Mouse (Mus musculus): ENCODE results near the gene Rxra.

Gene Rxra

GRCm38 (mm10) chr2:27702904-27703666 lies 26.8 kb downstream of the Rxra start:
- no peak for DNase-seq (ENCODE audit: low read depth)

GRCm38 (mm10) chr2:27703852-27704640 lies 27.8 kb downstream of the Rxra start:
- DNase-seq (ENCODE audit: low read depth): no peak

- no peak for DNase-seq (ENCODE audit: low read depth)
These were observed 28.4 kb downstream of the Rxra start for GRCm38 (mm10) chr2:27704641-27705040.

- DNase-seq (ENCODE audit: low read depth): peak; percentile 87
These were observed 34.7 kb downstream of the Rxra start for GRCm38 (mm10) chr2:27710871-27711382.

DNA sequence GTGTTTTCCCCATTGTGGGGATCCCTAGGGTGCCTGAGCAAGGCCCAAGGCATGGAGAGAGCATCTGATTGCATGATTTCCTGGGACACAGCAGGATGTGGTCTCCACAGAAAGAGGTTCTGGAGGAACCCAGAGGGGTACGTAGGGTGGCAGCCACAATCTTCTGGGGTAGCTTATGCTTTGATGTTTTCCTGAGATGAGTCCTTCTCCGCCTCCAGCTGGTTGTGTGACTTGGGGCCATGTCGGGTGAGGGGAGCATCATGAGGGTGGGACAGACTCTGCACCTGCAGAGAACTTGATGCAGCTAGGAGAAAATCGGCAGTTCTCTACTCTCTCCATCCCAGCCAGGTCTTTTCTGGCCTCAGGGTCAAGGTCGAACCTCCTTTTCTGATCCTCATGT lies 36.4 kb downstream of the Rxra start:
- DNase-seq (ENCODE audit: low read depth): no peak

- no peak for DNase-seq (ENCODE audit: low read depth)
These were observed 37.1 kb downstream of the Rxra start for GRCm38 (mm10) chr2:27713378-27713777.

DNA sequence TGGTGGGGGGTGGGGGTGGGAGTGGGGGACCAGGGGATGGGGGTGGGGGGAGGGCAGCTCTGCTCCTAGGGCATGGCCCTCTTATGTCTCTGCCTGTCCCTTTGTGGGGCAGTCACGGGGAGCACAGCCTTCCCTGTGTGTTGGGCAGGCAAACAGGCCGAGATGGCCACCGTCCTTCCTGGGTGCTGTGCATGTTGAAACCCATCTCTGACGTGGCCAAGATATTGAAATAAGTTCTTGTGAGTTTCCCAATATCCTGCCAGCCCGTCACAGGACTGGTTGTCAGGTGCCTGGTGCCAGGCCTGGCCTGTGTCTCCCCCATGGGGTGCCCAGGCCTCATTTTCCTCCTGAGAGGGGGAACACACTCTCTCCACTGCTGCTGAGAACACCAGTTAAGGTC lies 37.9 kb downstream of the Rxra start:
- no peak for DNase-seq (ENCODE audit: low read depth)

DNA sequence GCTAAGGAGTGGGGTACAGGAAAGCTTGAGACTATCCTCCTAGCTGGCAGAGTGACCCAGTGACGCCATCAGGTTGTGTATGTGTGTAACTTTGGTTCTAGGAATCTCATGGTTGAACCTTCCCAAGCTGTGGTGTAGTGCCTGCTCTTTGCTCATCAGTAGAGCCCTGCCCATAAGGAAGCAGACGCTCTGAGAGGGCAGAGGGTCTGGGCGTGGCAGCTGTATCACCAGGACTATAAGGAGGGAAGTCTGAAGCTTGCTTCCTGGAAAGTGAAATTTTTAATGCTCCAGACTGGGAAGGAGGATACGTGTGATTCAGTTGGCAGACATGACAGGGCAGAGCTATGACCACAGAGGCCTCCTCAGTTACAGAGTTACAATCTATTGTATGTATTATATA lies 39.0 kb downstream of the Rxra start:
- no peak for DNase-seq (ENCODE audit: low read depth)

DNA sequence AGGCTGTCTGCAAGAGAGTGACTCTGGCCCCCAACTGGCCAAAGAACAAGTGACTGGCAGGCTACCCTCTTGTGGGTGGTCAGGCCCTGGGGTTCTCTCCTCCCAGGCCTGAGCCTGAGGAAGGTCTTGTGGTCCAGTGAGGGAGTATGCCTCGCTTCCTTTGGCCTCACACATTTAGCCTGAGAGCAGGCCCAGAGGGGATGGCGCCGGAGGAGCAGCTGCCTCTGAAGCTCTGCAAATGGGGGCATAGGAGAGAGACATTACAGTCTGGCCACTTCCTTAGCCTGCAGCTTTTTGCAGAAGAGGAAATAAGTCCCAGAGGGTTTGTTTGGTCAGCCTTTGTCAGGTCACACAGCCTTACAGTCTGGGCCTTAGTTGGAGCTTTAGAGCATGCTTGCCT lies 40.1 kb downstream of the Rxra start:
- no peak for DNase-seq (ENCODE audit: low read depth)

GRCm38 (mm10) chr2:27718191-27718590 lies 42.0 kb downstream of the Rxra start:
- DNase-seq (ENCODE audit: low read depth): peak; percentile 80

DNA sequence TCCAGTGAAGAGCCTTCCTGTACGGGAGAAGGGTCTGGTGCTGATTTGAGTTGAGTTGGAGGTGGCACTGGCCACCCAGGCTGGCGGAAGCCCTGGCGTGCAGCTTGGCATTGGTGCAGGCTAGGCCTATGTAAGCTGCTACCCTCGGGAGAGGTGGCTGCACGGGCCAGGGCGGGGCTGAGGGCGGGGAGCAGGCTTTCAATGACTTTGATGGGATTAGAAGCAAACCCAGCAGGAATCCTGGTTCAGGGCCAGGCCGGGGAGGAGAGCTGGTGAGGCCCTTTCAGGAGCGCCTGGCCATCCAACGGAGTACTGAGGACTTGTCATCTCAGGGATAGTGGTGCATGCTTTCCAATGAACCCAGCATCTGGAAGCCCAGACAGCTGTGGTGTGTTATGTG lies 43.4 kb downstream of the Rxra start:
- DNase-seq (ENCODE audit: low read depth): no peak

- DNase-seq (ENCODE audit: low read depth): no peak
These were observed 45.4 kb downstream of the Rxra start for GRCm38 (mm10) chr2:27721611-27722010.

- no peak for DNase-seq (ENCODE audit: low read depth)
These were observed 48.6 kb downstream of the Rxra start for GRCm38 (mm10) chr2:27724729-27725316.

- DNase-seq (ENCODE audit: low read depth): no peak
These were observed 52.0 kb downstream of the Rxra start for GRCm38 (mm10) chr2:27727994-27728854.

DNA sequence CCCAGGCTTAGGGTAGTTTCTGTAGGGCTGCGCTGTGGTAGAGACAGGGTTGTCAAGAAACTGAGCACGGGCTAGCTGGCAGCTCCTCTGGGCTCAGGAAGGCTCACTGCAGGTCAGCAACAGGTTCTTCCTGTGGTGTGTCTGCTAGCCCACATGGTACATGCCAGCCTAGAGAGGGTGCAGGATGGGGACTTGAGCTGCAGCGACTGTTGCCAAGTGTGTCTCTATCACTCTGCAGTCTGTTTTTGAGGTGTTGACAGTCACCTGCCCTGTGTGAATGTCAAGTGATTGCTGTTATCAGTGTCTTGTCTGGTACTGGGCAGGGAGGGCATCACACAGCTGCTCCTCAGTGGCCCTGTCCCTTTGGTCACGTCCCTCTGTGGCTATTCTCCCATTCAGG lies 52.8 kb downstream of the Rxra start:
- no peak for DNase-seq (ENCODE audit: low read depth)

GRCm38 (mm10) chr2:27730002-27730905 lies 54.0 kb downstream of the Rxra start:
- DNase-seq (ENCODE audit: low read depth): peak; percentile 40

DNA sequence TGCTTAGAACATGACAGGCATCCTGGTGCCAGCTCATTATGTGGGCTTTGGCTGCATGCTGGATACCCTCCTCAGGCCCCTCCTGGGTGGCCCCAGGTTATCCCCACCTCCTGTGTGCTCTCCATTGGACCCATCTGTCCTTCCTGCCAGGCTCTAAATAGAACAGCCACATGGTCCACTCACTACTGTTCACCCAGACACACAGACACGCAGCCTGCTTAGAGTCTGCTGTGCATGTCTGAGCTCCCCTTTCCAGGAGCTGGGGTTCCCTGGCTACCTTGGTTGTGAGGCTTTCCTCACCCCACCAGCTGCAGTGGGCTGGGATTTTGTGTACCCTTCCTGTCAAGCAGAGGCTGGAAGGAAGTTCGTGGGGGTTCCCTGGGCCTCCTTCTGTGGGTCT lies 56.8 kb downstream of the Rxra start:
- DNase-seq (ENCODE audit: low read depth): no peak

GRCm38 (mm10) chr2:27734328-27734727 lies 58.1 kb downstream of the Rxra start:
- peak; percentile 20 for DNase-seq (ENCODE audit: low read depth)

DNA sequence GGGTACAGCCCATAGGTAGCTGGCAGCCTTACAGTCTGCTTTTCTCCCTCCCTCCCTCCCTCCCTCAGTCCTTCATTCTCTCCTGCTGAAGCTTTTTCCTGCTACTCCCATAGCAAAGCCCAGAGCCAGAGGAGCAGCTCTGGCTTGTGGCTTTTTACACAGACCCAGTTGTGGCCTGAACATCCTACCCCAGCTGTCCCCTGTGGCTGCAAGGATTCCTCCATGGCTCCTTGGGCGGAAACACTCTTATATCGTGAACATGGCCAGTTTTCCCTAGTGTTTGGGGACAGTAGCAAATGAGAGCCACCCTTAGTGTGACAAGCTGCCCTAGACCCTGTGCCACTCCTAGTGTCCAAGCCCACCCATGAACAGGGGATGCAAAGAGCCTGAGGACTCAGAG lies 58.6 kb downstream of the Rxra start:
- no peak for DNase-seq (ENCODE audit: low read depth)

DNA sequence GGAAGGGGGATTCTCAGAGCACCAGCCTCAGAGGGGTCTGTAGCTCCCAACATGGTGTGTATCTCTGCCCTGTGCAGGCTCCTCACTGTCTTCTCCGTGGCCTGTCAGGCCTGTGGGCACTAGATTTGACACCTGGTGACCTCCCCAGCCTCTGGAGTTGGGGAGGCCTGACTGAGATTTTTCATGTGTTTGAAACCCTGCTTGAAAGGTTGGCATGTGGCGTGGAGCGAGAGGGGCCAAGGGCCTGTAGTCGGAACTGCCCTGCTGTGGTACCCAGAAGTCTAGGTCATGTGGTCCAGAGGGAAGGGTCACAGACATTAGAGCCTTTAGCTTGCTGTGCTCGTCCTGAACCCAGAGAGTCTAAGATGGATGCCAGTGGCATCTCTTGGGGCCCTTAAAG lies 60.6 kb downstream of the Rxra start:
- DNase-seq (ENCODE audit: low read depth): no peak

DNA sequence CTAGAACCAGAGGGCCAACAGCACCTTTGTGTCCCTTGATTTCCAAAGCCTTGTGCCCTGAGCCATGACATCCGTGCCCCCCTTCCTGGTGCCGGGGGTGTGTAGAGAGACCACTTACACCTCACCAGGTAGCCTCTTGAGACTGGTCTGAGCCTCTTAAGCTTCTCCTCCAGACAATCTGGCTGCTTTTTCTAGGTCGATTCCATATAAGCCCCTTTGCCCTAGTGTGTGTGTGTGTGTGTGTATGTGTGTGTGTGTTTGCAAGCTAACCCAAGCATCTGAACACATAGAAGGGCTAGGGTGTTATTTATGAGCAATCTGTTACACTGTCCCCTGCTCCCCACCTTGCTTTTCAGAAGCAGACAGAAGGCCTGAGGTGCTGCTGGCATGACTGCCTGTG lies 62.2 kb downstream of the Rxra start:
- no peak for DNase-seq (ENCODE audit: low read depth)
